7 mouse cellular contexts compared by ENCODE assay signal in the genomic region with DNA sequence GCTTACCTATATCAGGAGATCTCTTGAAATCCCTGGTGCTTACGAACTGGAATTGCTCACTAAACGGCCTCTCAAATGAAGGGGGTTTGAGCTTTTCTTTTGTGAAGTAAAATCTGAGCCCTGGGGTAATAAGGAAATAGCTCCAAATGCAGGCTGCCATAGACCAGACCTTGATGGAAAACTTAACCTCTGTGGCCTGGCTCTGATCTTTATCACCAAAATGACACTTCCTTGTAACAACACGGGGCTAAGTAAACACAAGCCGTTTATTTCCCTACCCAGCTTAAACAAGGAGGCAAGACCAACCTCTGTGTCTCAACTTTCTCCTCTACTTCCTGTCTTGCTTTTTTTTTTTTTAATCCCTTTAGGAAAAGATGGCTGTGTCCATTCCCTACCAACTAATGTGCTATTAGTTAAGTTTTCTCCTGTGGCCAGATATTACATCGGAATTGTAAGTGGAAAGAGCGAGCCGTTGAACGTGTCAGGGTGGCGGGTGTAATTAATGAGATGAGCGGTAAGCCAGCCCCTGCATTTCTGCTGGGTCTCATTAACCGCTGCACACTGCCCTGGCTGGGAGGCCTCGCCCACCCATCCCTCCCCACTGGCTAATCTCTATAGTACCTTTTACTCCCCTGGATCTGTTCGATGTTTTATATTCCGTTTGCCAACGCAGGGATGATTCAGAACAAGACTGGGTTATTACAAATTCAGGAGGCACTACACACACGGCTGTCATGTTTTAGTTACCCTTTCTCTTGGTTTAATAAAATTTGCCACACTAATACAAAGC. TPM values are rescaled to one million over a fixed set of nuclear protein-coding genes. Genes with fewer than 3 reads are reported as not detected.
DNase-seq lines count a peak whose midpoint lies in the region; ATAC-seq and TF ChIP-seq lines count a peak whose summit lies in the region.

No protein-coding gene starts in this region.

- H3K4me2 ChIP-seq in hindbrain, embryonic 11.5 days (replicated peaks; ENCODE audit: low read depth, low read length): peak overlapping the region; percentile 83

- no peaks in the 10 kb centered on the region for H3K36me3 ChIP-seq in hindbrain, embryonic 11.5 days (ENCODE audit: control insufficient read depth, insufficient read depth, low read length)
- H3K36me3 ChIP-seq in midbrain, embryonic 10.5 days: no peaks in the 10 kb centered on the region

- H3K9ac ChIP-seq in hindbrain, embryonic 11.5 days (ENCODE audit: low read depth, low read length): no peak overlapping the region

- H3K9me3 ChIP-seq in hindbrain, embryonic 11.5 days (ENCODE audit: control insufficient read depth, low read length): no peaks in the 10 kb centered on the region
- H3K9me3 ChIP-seq in midbrain, embryonic 10.5 days (replicated peaks): no peaks in the 10 kb centered on the region

- no peak for TF ChIP-seq POLR2A in brain, embryonic 14.5 days (IDR thresholded peaks at IDR 0.05; ENCODE audit: borderline replicate concordance, extremely low read depth, insufficient read depth, insufficient read length, poor library complexity, severe bottlenecking)

- peak overlapping the region; percentile 41 for H3K4me3 ChIP-seq in hindbrain, embryonic 11.5 days (ENCODE audit: low read depth, low read length)
- peak overlapping the region; percentile 64 for H3K4me3 ChIP-seq in midbrain, embryonic 10.5 days

- peak; percentile 73 for DNase-seq in brain, embryonic 14.5 days (ENCODE audit: low read depth)
- DNase-seq in hindbrain, embryonic 11.5 days (ENCODE audit: low spot score): peak; percentile 52
- DNase-seq in midbrain, embryonic 10.5 days (ENCODE audit: low spot score): no peak
- DNase-seq in frontal cortex, postnatal 25 days (ENCODE audit: low spot score in 2 of 2): no peak
- no peak for DNase-seq in right cerebral cortex, postnatal 10 days (ENCODE audit: low spot score in 2 of 2)
- no peak for DNase-seq in heart, adult 18-20 months

- peaks cover 8% of the 10 kb centered on the region; the same call in 1 of the 2 replicates for H3K4me1 ChIP-seq in hindbrain, embryonic 11.5 days (replicated peaks; ENCODE audit: control insufficient read depth, insufficient read depth, low read length)
- H3K4me1 ChIP-seq in midbrain, embryonic 10.5 days: peaks cover 42% of the 10 kb centered on the region

- WGBS in hindbrain, embryonic 11.5 days: 9% methylated on average over 16 of the region's 16 CpGs
- WGBS in midbrain, embryonic 10.5 days: 8% methylated on average over 16 of the region's 16 CpGs

- no peak for TF ChIP-seq CTCF in brain, embryonic 14.5 days (IDR thresholded peaks at IDR 0.05; ENCODE audit: borderline replicate concordance, extremely low read depth, insufficient read depth, insufficient read length)

- peak overlapping the region; percentile 76 for H3K27ac ChIP-seq in hindbrain, embryonic 11.5 days (ENCODE audit: low read depth, low read length)
- H3K27ac ChIP-seq in midbrain, embryonic 10.5 days (replicated peaks): peak overlapping the region; percentile 89

- no peaks in the 10 kb centered on the region; the same call in 1 of the 2 replicates for H3K27me3 ChIP-seq in hindbrain, embryonic 11.5 days (ENCODE audit: control insufficient read depth, insufficient read depth, low read length)
- H3K27me3 ChIP-seq in midbrain, embryonic 10.5 days (ENCODE audit: low read depth, poor library complexity, severe bottlenecking): peaks cover 77% of the 10 kb centered on the region

- peak; percentile 33 for ATAC-seq in CD4-positive, CD25-positive, alpha-beta regulatory T cell, adult 4 months
- peak; percentile 62 for ATAC-seq in hindbrain, embryonic 11.5 days (ENCODE audit: low FRiP score)

RNA-seq across cellular contexts. Expression of gene Grik4, which starts 47.7 kb away (rescaled TPM):
- not detected for polyA plus RNA-seq in CD4-positive, CD25-positive, alpha-beta regulatory T cell, adult 4 months (2017; shearing (Covaris generic))
- 4.2 and 9.8 TPM in 2 replicates for polyA plus RNA-seq in brain, embryonic 14.5 days (2012; rRNA removed)
- 1.2 and 1.6 TPM in 2 replicates for polyA plus RNA-seq in hindbrain, embryonic 11.5 days (2014; fragmentation: Nextera tagmentation; extraction: Ambion mirVana)
- polyA plus RNA-seq in midbrain, embryonic 10.5 days (2016; fragmentation: Nextera tagmentation; extraction: Ambion mirVana): 1.7 and 3.0 TPM in 2 replicates
- under 1 TPM in 1 of 2 experiments, not detected in 1; 0.05 TPM for total RNA-seq in heart, adult 18-20 months (2021)

Comparison
In these comparisons a context has a peak if more than half of its experiments do, and no peak if none do; other contexts are left out.
1. DNase-seq: peak in brain, embryonic 14.5 days (single experiment) and hindbrain, embryonic 11.5 days (single experiment); none in midbrain, embryonic 10.5 days (single experiment), frontal cortex, postnatal 25 days (0 of 2), right cerebral cortex, postnatal 10 days (0 of 2) and heart, adult 18-20 months (0 of 2).